Mouse (Mus musculus): ENCODE measurements around the gene Tbkbp1.

The Tbkbp1 gene

GRCm38 (mm10) chr11:97126645-97127468 is 24.4 kb downstream of the Tbkbp1 start:
- DNase-seq (ENCODE audit: low spot score) = peak; percentile 74

- no peak for DNase-seq (ENCODE audit: low spot score)
Observed at GRCm38 (mm10) chr11:97124266-97125036, 26.8 kb downstream of the Tbkbp1 start.

- DNase-seq (ENCODE audit: low spot score) = no peak
Observed at GRCm38 (mm10) chr11:97123282-97123890, 27.9 kb downstream of the Tbkbp1 start.

- DNase-seq (ENCODE audit: low spot score) = no peak
Observed at GRCm38 (mm10) chr11:97120641-97121040, 30.7 kb downstream of the Tbkbp1 start.

GRCm38 (mm10) chr11:97120221-97120620 is 31.1 kb downstream of the Tbkbp1 start:
- DNase-seq (ENCODE audit: low spot score) = no peak

- DNase-seq (ENCODE audit: low spot score) = no peak
Observed at GRCm38 (mm10) chr11:97115797-97116196, 35.5 kb downstream of the Tbkbp1 start.

GRCm38 (mm10) chr11:97114671-97115601 is 36.4 kb downstream of the Tbkbp1 start, which contains the start of gene Tbx21:
Tbx21 (minus strand) TSS chr11:97115331.
- DNase-seq (ENCODE audit: low spot score) = peak; percentile 61

GRCm38 (mm10) chr11:97112519-97113125 is 38.7 kb downstream of the Tbkbp1 start:
- no peak for DNase-seq (ENCODE audit: low spot score)

GRCm38 (mm10) chr11:97108976-97109375 is 42.3 kb downstream of the Tbkbp1 start:
- DNase-seq (ENCODE audit: low spot score) = no peak

GRCm38 (mm10) chr11:97104091-97104483 is 47.2 kb downstream of the Tbkbp1 start:
- DNase-seq (ENCODE audit: low spot score) = no peak

GRCm38 (mm10) chr11:97103163-97104090 is 47.9 kb downstream of the Tbkbp1 start:
- no peak for DNase-seq (ENCODE audit: low spot score)

GRCm38 (mm10) chr11:97101722-97102121 is 49.6 kb downstream of the Tbkbp1 start:
- DNase-seq (ENCODE audit: low spot score) = peak; percentile 73

- no peak for DNase-seq (ENCODE audit: low spot score)
Observed at GRCm38 (mm10) chr11:97098791-97099190, 52.5 kb downstream of the Tbkbp1 start.

GRCm38 (mm10) chr11:97094600-97094999 is 56.7 kb downstream of the Tbkbp1 start:
- DNase-seq (ENCODE audit: low spot score) = no peak

GRCm38 (mm10) chr11:97086365-97086764 is 64.9 kb downstream of the Tbkbp1 start:
- DNase-seq (ENCODE audit: low spot score) = no peak
